ENCODE assay signal across 10 mouse cellular contexts in the genomic region with DNA sequence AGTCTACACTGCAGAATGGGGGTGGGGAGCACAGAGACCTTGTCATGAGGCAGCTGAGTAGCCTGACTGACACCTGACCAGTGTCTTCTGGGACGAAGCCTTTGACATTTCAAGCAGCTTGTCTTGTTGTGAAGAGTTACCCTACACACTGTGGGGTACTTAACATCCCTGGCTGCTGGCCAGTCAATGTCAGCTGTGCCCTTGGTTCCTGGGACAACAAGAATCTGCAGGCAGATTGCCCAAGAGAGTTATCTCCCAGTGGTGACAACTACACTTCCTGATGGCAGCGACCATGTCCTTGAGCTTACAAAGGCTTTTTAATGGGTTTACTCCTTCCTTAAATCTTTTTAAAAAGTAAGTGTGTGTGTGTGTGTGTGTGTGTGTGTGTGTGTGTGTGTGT.
DNase-seq lines count a peak whose midpoint lies in the region; ATAC-seq and TF ChIP-seq lines count a peak whose summit lies in the region.
"Had no signal": no experiment of that assay in that cellular context is flagged by ENCODE, and none has a peak within 500 bp of the region (broad histone marks: within the 10 kb centered on the region; RNA-seq: fewer than 3 reads in every experiment).

No protein-coding gene starts in this region.

- no peak for ATAC-seq in embryonic facial prominence, embryonic 14.5 days (ENCODE audit: low read depth)
- ATAC-seq in liver, embryonic 16.5 days (ENCODE audit: low read depth): peak; percentile 31; the same call in 1 of the 2 replicates
- ATAC-seq: Patski had no signal

- TF ChIP-seq CTCF in left cerebral cortex, adult 2 months (IDR thresholded peaks at IDR 0.05): no peak

- H3K4me1 ChIP-seq in embryonic facial prominence, embryonic 14.5 days (ENCODE audit: control insufficient read depth, insufficient read depth, low read length): no peaks in the 10 kb centered on the region
- peaks cover 39% of the 10 kb centered on the region for H3K4me1 ChIP-seq in embryonic facial prominence, embryonic 10.5 days
- peaks cover 8% of the 10 kb centered on the region for H3K4me1 ChIP-seq in liver, embryonic 16.5 days (ENCODE audit: control insufficient read depth, low read depth, low read length)
- H3K4me1 ChIP-seq in brown adipose tissue, adult 24 weeks (ENCODE audit: control insufficient read depth, insufficient read depth, insufficient read length, low read length): peaks cover 14% of the 10 kb centered on the region

- H3K9ac ChIP-seq in embryonic facial prominence, embryonic 14.5 days (ENCODE audit: low read depth, low read length): no peak overlapping the region
- H3K9ac ChIP-seq in liver, embryonic 16.5 days (ENCODE audit: low read depth, low read length): no peak overlapping the region
- H3K9ac ChIP-seq: embryonic facial prominence, embryonic 12.5 days had no signal

- H3K9me3 ChIP-seq in embryonic facial prominence, embryonic 14.5 days (ENCODE audit: control insufficient read depth, low read length): no peaks in the 10 kb centered on the region
- H3K9me3 ChIP-seq in embryonic facial prominence, embryonic 10.5 days: no peaks in the 10 kb centered on the region
- no peaks in the 10 kb centered on the region for H3K9me3 ChIP-seq in liver, embryonic 16.5 days (replicated peaks; ENCODE audit: control insufficient read depth, low read length)
- H3K9me3 ChIP-seq: embryonic facial prominence, embryonic 12.5 days had no signal

- H3K36me3 ChIP-seq in embryonic facial prominence, embryonic 14.5 days (ENCODE audit: control insufficient read depth, insufficient read depth, low read length): no peaks in the 10 kb centered on the region
- no peaks in the 10 kb centered on the region for H3K36me3 ChIP-seq in embryonic facial prominence, embryonic 10.5 days (replicated peaks)
- H3K36me3 ChIP-seq in liver, embryonic 16.5 days (ENCODE audit: control insufficient read depth, insufficient read depth): no peaks in the 10 kb centered on the region
- H3K36me3 ChIP-seq: embryonic facial prominence, embryonic 12.5 days had no signal

- WGBS in embryonic facial prominence, embryonic 14.5 days: 49% methylated on average over 2 of the region's 2 CpGs
- WGBS in embryonic facial prominence, embryonic 10.5 days: 67% methylated on average over 2 of the region's 2 CpGs
- 14% methylated on average over 2 of the region's 2 CpGs for WGBS in liver, embryonic 16.5 days (ENCODE audit: insufficient replicate concordance)

- no peak overlapping the region for H3K4me3 ChIP-seq in embryonic facial prominence, embryonic 14.5 days (ENCODE audit: low read depth, low read length)
- no peak overlapping the region for H3K4me3 ChIP-seq in embryonic facial prominence, embryonic 10.5 days
- H3K4me3 ChIP-seq in liver, embryonic 16.5 days (ENCODE audit: low read depth, low read length): no peak overlapping the region
- H3K4me3 ChIP-seq in brown adipose tissue, adult 24 weeks (ENCODE audit: insufficient read depth, low read depth, low read length): no peak overlapping the region
- H3K4me3 ChIP-seq in left cerebral cortex, adult 2 months: no peak overlapping the region
- H3K4me3 ChIP-seq: embryonic facial prominence, embryonic 12.5 days had no signal

- peak; percentile 71 for DNase-seq in embryonic facial prominence, embryonic 14.5 days (ENCODE audit: low spot score)
- no peak for DNase-seq in embryonic facial prominence, embryonic 10.5 days (ENCODE audit: low spot score)
- no peak for DNase-seq in liver
- peak; percentile 65 for DNase-seq in lung, postnatal 10 days
- DNase-seq in frontal cortex, adult 2 months (ENCODE audit: extremely low spot score in 1 of 2, low spot score in 1 of 2): no peak
- no peak for DNase-seq in left cerebral cortex, adult 2 months (ENCODE audit: extremely low spot score in 1 of 2, low spot score in 2 of 2)

- intact Hi-C loops in left cerebral cortex, adult 2 months (cut with DNase I): no loop called here

- no peak overlapping the region for H3K27ac ChIP-seq in embryonic facial prominence, embryonic 14.5 days (replicated peaks; ENCODE audit: low read depth, low read length)
- no peak overlapping the region; the same call in 1 of the 2 replicates for H3K27ac ChIP-seq in embryonic facial prominence, embryonic 10.5 days (replicated peaks)
- no peak overlapping the region for H3K27ac ChIP-seq in liver, embryonic 16.5 days (ENCODE audit: low read length)
- peak overlapping the region; percentile 65; the same call in 1 of the 2 replicates for H3K27ac ChIP-seq in brown adipose tissue, adult 24 weeks (replicated peaks; ENCODE audit: low read depth, low read length)
- H3K27ac ChIP-seq in left cerebral cortex, adult 2 months: no peak overlapping the region
- H3K27ac ChIP-seq: embryonic facial prominence, embryonic 12.5 days had no signal

- H3K4me2 ChIP-seq in embryonic facial prominence, embryonic 14.5 days (ENCODE audit: low read depth, low read length): no peak overlapping the region
- H3K4me2 ChIP-seq in liver, embryonic 16.5 days (ENCODE audit: low read depth, low read length): no peak overlapping the region
- H3K4me2 ChIP-seq: embryonic facial prominence, embryonic 12.5 days had no signal

- H3K27me3 ChIP-seq in embryonic facial prominence, embryonic 14.5 days (replicated peaks; ENCODE audit: control insufficient read depth, insufficient read depth, low read length): no peaks in the 10 kb centered on the region
- H3K27me3 ChIP-seq in embryonic facial prominence, embryonic 10.5 days (replicated peaks; ENCODE audit: low read depth, poor library complexity, severe bottlenecking): peaks cover 16% of the 10 kb centered on the region; the same call in 1 of the 2 replicates
- no peaks in the 10 kb centered on the region for H3K27me3 ChIP-seq in liver, embryonic 16.5 days (ENCODE audit: control insufficient read depth, insufficient read depth, low read depth, low read length)
- H3K27me3 ChIP-seq: embryonic facial prominence, embryonic 12.5 days had no signal

Comparison
In these comparisons a context has a peak if more than half of its experiments do, and no peak if none do; other contexts are left out.
1. DNase-seq: peak in embryonic facial prominence, embryonic 14.5 days (single experiment) and lung, postnatal 10 days (single experiment); none in embryonic facial prominence, embryonic 10.5 days (single experiment), liver (single experiment), frontal cortex, adult 2 months (0 of 2) and left cerebral cortex, adult 2 months (0 of 2).